Mouse (Mus musculus): ENCODE data around the gene Naa25. TPM values are rescaled to one million over a fixed set of nuclear protein-coding genes. Genes with fewer than 3 reads are reported as not detected.

Naa25 gene
- polyA plus RNA-seq, 1 experiment from 2014 or later: 55.0 TPM

- WGBS: 89% methylated on average over 8 of the region's 8 CpGs
- no peak overlapping the region for H3K27ac ChIP-seq (ENCODE audit: low read length)
Observed at GRCm38 (mm10) chr5:121407856-121408255, 10.1 kb downstream of the Naa25 start.

DNA sequence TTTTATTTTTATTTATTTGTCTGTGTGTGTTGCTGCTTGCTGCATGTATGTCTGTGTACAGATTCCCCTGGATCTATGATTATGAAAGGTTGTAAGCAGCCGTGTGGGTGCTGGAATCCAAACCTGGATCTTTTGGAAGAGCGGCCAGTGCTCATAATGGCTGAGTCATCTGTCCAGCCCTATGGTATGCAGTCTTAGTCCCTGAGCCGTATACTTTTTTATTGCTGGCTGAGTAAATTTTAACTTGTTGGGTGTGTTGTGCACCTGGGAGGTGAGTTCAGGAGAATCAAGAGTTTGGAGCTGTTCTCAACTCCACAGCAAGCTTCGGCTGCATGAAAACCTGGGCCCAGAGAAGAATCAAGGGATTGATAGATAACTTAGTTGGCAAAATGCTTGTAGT lies 13.2 kb downstream of the Naa25 start:
- Histone ChIP-seq H3K4me1 (ENCODE audit: control insufficient read depth, insufficient read depth, low read length) (no peaks in the 10 kb centered on the region), H3K4me3 (ENCODE audit: low read depth, low read length) (no peak overlapping the region), H3K4me2 (ENCODE audit: low read length) (no peak overlapping the region), H3K27ac (ENCODE audit: low read length) (no peak overlapping the region), H3K9ac (ENCODE audit: low read depth, low read length) (no peak overlapping the region), H3K27me3 (ENCODE audit: control insufficient read depth, insufficient read depth, low read depth, low read length) (no peaks in the 10 kb centered on the region), H3K9me3 (replicated peaks; ENCODE audit: control insufficient read depth, low read length, poor library complexity, severe bottlenecking) (no peaks in the 10 kb centered on the region), H3K36me3 (ENCODE audit: control insufficient read depth, insufficient read depth, low read length) (peaks cover 41% of the 10 kb centered on the region)
- 96% methylated on average over 4 of the region's 4 CpGs for WGBS
- ATAC-seq: no peak

More at GRCm38 (mm10) chr5:121407856-121408255, 10.1 kb downstream of the Naa25 start:
- Histone ChIP-seq H3K4me1 (ENCODE audit: control insufficient read depth, insufficient read depth, low read length) (no peaks in the 10 kb centered on the region), H3K4me3 (ENCODE audit: low read depth, low read length) (no peak overlapping the region), H3K36me3 (ENCODE audit: control insufficient read depth, insufficient read depth, low read length) (peaks cover 19% of the 10 kb centered on the region), H3K9ac (ENCODE audit: low read depth, low read length) (no peak overlapping the region), H3K4me2 (ENCODE audit: low read length) (no peak overlapping the region), H3K9me3 (replicated peaks; ENCODE audit: control insufficient read depth, low read length, poor library complexity, severe bottlenecking) (no peaks in the 10 kb centered on the region), H3K27me3 (ENCODE audit: control insufficient read depth, insufficient read depth, low read depth, low read length) (no peaks in the 10 kb centered on the region)
- ATAC-seq: no peak

DNA sequence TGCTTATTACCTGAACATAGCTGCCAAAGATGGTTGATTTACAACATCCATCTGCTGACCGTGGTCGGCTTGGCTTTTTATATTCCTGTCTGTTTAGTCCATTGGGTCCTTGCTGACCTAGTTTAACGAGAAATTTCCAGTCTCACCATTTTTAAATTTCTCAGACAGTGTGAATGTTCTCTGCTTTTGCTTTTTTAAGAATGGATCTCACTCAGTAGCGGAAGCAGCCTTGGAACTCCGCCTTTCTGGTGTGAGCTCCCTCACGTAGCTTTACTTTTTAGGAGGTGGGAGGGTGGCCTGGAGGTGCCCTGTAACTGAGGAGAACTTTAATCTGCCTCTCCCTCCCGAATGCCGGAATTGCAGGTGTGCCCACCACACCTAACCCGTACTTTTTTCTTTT lies 23.0 kb downstream of the Naa25 start:
- ATAC-seq: no peak
- Histone ChIP-seq H3K36me3 (ENCODE audit: control insufficient read depth, insufficient read depth, low read length) (peaks cover 63% of the 10 kb centered on the region), H3K4me2 (ENCODE audit: low read length) (no peak overlapping the region), H3K9ac (ENCODE audit: low read depth, low read length) (no peak overlapping the region), H3K4me1 (ENCODE audit: control insufficient read depth, insufficient read depth, low read length) (no peaks in the 10 kb centered on the region), H3K27ac (ENCODE audit: low read length) (no peak overlapping the region), H3K27me3 (ENCODE audit: control insufficient read depth, insufficient read depth, low read depth, low read length) (no peaks in the 10 kb centered on the region), H3K4me3 (ENCODE audit: low read depth, low read length) (no peak overlapping the region), H3K9me3 (replicated peaks; ENCODE audit: control insufficient read depth, low read length, poor library complexity, severe bottlenecking) (no peaks in the 10 kb centered on the region)
- WGBS: 94% methylated on average over 9 of the region's 9 CpGs

GRCm38 (mm10) chr5:121422787-121423186 lies 25.1 kb downstream of the Naa25 start:
- Histone ChIP-seq H3K9ac (ENCODE audit: low read depth, low read length) (no peak overlapping the region), H3K4me2 (ENCODE audit: low read length) (no peak overlapping the region), H3K4me1 (ENCODE audit: control insufficient read depth, insufficient read depth, low read length) (no peaks in the 10 kb centered on the region), H3K4me3 (ENCODE audit: low read depth, low read length) (no peak overlapping the region), H3K36me3 (ENCODE audit: control insufficient read depth, insufficient read depth, low read length) (peaks cover 59% of the 10 kb centered on the region), H3K27ac (ENCODE audit: low read length) (no peak overlapping the region), H3K9me3 (replicated peaks; ENCODE audit: control insufficient read depth, low read length, poor library complexity, severe bottlenecking) (no peaks in the 10 kb centered on the region), H3K27me3 (ENCODE audit: control insufficient read depth, insufficient read depth, low read depth, low read length) (no peaks in the 10 kb centered on the region)
- WGBS: 94% methylated on average over 6 of the region's 6 CpGs
- ATAC-seq: no peak

DNA sequence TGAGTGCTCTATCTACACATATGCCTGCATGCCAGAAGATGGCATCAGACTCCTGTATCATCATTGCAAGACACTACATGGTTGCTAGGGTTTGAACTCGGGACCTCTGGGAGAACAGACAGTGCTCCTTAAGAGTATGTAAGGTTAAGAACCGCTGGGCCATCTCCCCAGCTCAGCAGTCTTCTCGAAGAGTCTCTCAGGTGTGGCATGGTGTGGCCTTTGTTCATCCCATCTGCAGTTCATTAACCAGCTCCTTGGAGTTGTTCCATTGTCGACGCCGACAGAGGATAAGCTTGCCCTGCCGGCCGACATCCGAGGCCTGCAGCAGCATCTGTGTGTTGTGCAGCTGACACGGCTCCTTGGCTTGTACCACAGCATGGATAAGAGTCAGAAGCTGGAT lies 25.6 kb downstream of the Naa25 start:
- Histone ChIP-seq H3K27ac (ENCODE audit: low read length) (no peak overlapping the region), H3K9me3 (replicated peaks; ENCODE audit: control insufficient read depth, low read length, poor library complexity, severe bottlenecking) (no peaks in the 10 kb centered on the region), H3K4me3 (ENCODE audit: low read depth, low read length) (no peak overlapping the region), H3K9ac (ENCODE audit: low read depth, low read length) (no peak overlapping the region), H3K4me2 (ENCODE audit: low read length) (no peak overlapping the region), H3K4me1 (ENCODE audit: control insufficient read depth, insufficient read depth, low read length) (no peaks in the 10 kb centered on the region), H3K36me3 (ENCODE audit: control insufficient read depth, insufficient read depth, low read length) (peaks cover 58% of the 10 kb centered on the region), H3K27me3 (ENCODE audit: control insufficient read depth, insufficient read depth, low read depth, low read length) (no peaks in the 10 kb centered on the region)
- ATAC-seq: no peak
- 92% methylated on average over 10 of the region's 10 CpGs for WGBS

- Histone ChIP-seq H3K36me3 (ENCODE audit: control insufficient read depth, insufficient read depth, low read length) (peaks cover 60% of the 10 kb centered on the region), H3K27me3 (ENCODE audit: control insufficient read depth, insufficient read depth, low read depth, low read length) (no peaks in the 10 kb centered on the region), H3K4me2 (ENCODE audit: low read length) (no peak overlapping the region), H3K27ac (ENCODE audit: low read length) (no peak overlapping the region), H3K9ac (ENCODE audit: low read depth, low read length) (no peak overlapping the region), H3K9me3 (replicated peaks; ENCODE audit: control insufficient read depth, low read length, poor library complexity, severe bottlenecking) (no peaks in the 10 kb centered on the region), H3K4me1 (ENCODE audit: control insufficient read depth, insufficient read depth, low read length) (no peaks in the 10 kb centered on the region), H3K4me3 (ENCODE audit: low read depth, low read length) (no peak overlapping the region)
- ATAC-seq: no peak
- WGBS: 73% methylated on average over 3 of the region's 3 CpGs
Observed at GRCm38 (mm10) chr5:121428954-121429353, 31.2 kb downstream of the Naa25 start.

- ATAC-seq: no peak
- Histone ChIP-seq H3K27ac (ENCODE audit: low read length) (no peak overlapping the region), H3K9me3 (replicated peaks; ENCODE audit: control insufficient read depth, low read length, poor library complexity, severe bottlenecking) (no peaks in the 10 kb centered on the region), H3K9ac (ENCODE audit: low read depth, low read length) (no peak overlapping the region), H3K36me3 (ENCODE audit: control insufficient read depth, insufficient read depth, low read length) (peaks cover 59% of the 10 kb centered on the region), H3K27me3 (ENCODE audit: control insufficient read depth, insufficient read depth, low read depth, low read length) (no peaks in the 10 kb centered on the region), H3K4me1 (ENCODE audit: control insufficient read depth, insufficient read depth, low read length) (no peaks in the 10 kb centered on the region), H3K4me3 (ENCODE audit: low read depth, low read length) (no peak overlapping the region), H3K4me2 (ENCODE audit: low read length) (no peak overlapping the region)
- 92% methylated on average over 5 of the region's 5 CpGs for WGBS
Observed at GRCm38 (mm10) chr5:121438131-121438530, 40.4 kb downstream of the Naa25 start.

GRCm38 (mm10) chr5:121438756-121439155 lies 41.0 kb downstream of the Naa25 start:
- WGBS: 94% methylated on average over 11 of the region's 11 CpGs
- Histone ChIP-seq H3K9ac (ENCODE audit: low read depth, low read length) (no peak overlapping the region), H3K4me1 (ENCODE audit: control insufficient read depth, insufficient read depth, low read length) (no peaks in the 10 kb centered on the region), H3K9me3 (replicated peaks; ENCODE audit: control insufficient read depth, low read length, poor library complexity, severe bottlenecking) (no peaks in the 10 kb centered on the region), H3K36me3 (ENCODE audit: control insufficient read depth, insufficient read depth, low read length) (peaks cover 58% of the 10 kb centered on the region), H3K27ac (ENCODE audit: low read length) (no peak overlapping the region), H3K4me3 (ENCODE audit: low read depth, low read length) (no peak overlapping the region), H3K27me3 (ENCODE audit: control insufficient read depth, insufficient read depth, low read depth, low read length) (no peaks in the 10 kb centered on the region), H3K4me2 (ENCODE audit: low read length) (no peak overlapping the region)
- ATAC-seq: no peak

DNA sequence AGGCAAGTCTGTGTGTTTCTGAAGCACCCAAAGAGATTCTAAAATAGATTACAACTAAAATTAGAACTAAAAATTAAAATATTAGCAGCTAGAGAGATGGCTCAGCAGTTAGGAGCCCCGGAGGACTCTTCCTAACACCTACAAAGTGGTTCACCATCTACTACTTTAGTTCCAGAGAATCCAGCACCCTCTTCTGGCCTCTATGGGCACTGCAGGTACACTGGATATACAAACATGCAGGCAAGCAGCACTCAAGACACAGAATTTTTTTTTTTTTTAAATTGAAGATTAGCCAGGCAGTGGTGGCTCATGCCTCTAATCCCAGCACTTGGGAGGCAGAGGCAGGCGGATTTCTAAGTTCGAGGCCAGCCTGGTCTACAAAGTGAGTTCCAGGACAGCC lies 45.8 kb downstream of the Naa25 start:
- H3K9ac ChIP-seq (ENCODE audit: low read depth, low read length): no peak overlapping the region

GRCm38 (mm10) chr5:121444870-121445269 lies 47.1 kb downstream of the Naa25 start:
- H3K4me1 ChIP-seq (ENCODE audit: control insufficient read depth, insufficient read depth, low read length): no peaks in the 10 kb centered on the region; the same call in 1 of the 2 replicates
- H3K27me3 ChIP-seq (ENCODE audit: control insufficient read depth, insufficient read depth, low read depth, low read length): no peaks in the 10 kb centered on the region
- no peak overlapping the region for H3K4me2 ChIP-seq (ENCODE audit: low read length)
- peaks cover 53% of the 10 kb centered on the region for H3K36me3 ChIP-seq (ENCODE audit: control insufficient read depth, insufficient read depth, low read length)
- H3K27ac ChIP-seq (ENCODE audit: low read length): no peak overlapping the region
- ATAC-seq: no peak
- H3K9ac ChIP-seq (ENCODE audit: low read depth, low read length): no peak overlapping the region
- H3K9me3 ChIP-seq (replicated peaks; ENCODE audit: control insufficient read depth, low read length, poor library complexity, severe bottlenecking): no peaks in the 10 kb centered on the region
- no peak overlapping the region for H3K4me3 ChIP-seq (ENCODE audit: low read depth, low read length)
- WGBS: 94% methylated on average over 5 of the region's 5 CpGs

More for the DNA sequence above, 45.8 kb downstream of the Naa25 start:
- Histone ChIP-seq H3K36me3 (ENCODE audit: control insufficient read depth, insufficient read depth, low read length) (peaks cover 63% of the 10 kb centered on the region), H3K9me3 (replicated peaks; ENCODE audit: control insufficient read depth, low read length, poor library complexity, severe bottlenecking) (no peaks in the 10 kb centered on the region), H3K4me2 (ENCODE audit: low read length) (no peak overlapping the region), H3K27ac (ENCODE audit: low read length) (no peak overlapping the region), H3K27me3 (ENCODE audit: control insufficient read depth, insufficient read depth, low read depth, low read length) (no peaks in the 10 kb centered on the region), H3K4me1 (ENCODE audit: control insufficient read depth, insufficient read depth, low read length) (no peaks in the 10 kb centered on the region), H3K4me3 (ENCODE audit: low read depth, low read length) (no peak overlapping the region)
- no peak for ATAC-seq
- WGBS: 97% methylated on average over 3 of the region's 3 CpGs
